Mouse (Mus musculus) forebrain, postnatal 0 days (tissue): ENCODE measurements around the gene Gps1. TPM values are rescaled to one million over a fixed set of nuclear protein-coding genes. Genes with fewer than 3 reads are reported as not detected.

ENCODE experiments used
- ATAC-seq: fragments of 200-750 bp; cut with Nextera tagmentation; 2 replicates; pipeline ENCODE4 v1.8.0; 2017; ENCODE audit warnings: mild to moderate bottlenecking, moderate library complexity
- DNase-seq: peaks from one replicate; pipeline ENCODE4 v3.0.0-alpha.2; 2015
- H3K27ac ChIP-seq: fragments of 300-500 bp; sonication (generic); 2 replicates; pipeline ENCODE4 v1.5.1; 2014; ENCODE audit warnings: low read depth, mild to moderate bottlenecking, antibody characterized with exemption, low read length, moderate library complexity, mixed read lengths
- H3K27me3 ChIP-seq: fragments of 300-500 bp; sonication (generic); 2 replicates; pipeline ENCODE4 v1.6.1; 2014; ENCODE audit warnings: mild to moderate bottlenecking, low read length, mixed read lengths; ENCODE audit not compliant: insufficient read depth
- H3K36me3 ChIP-seq: fragments of 300-500 bp; sonication (generic); 2 replicates; pipeline ENCODE4 v1.6.1; 2014; ENCODE audit warnings: mild to moderate bottlenecking, moderate library complexity; ENCODE audit not compliant: insufficient read depth
- H3K4me1 ChIP-seq: fragments of 300-500 bp; sonication (generic); 2 replicates; pipeline ENCODE4 v1.6.1; 2014; ENCODE audit warnings: antibody characterized with exemption; ENCODE audit not compliant: insufficient read depth
- H3K4me2 ChIP-seq: fragments of 300-500 bp; sonication (generic); 2 replicates; pipeline ENCODE4 v1.6.1; 2014; ENCODE audit warnings: low read depth, mild to moderate bottlenecking, moderate library complexity
- H3K4me3 ChIP-seq: fragments of 300-500 bp; sonication (generic); 2 replicates; pipeline ENCODE4 v1.5.1; 2014; ENCODE audit warnings: low read depth, low read length, mixed read lengths
- H3K9ac ChIP-seq: fragments of 300-500 bp; sonication (generic); 2 replicates; pipeline ENCODE4 v1.6.1; 2014; ENCODE audit warnings: mild to moderate bottlenecking
- H3K9me3 ChIP-seq: fragments of 300-500 bp; sonication (generic); 2 replicates; pipeline ENCODE4 v1.6.1; 2016; ENCODE audit warnings: low read length
- CTCF ChIP-seq: sonication (generic); IDR thresholded peaks from 2 replicates; pipeline ENCODE4 v1.5.1; 2016; ENCODE audit warnings: antibody characterized with exemption, control low read depth, low read depth
- WGBS: fragments of 180-500 bp; shearing (Covaris S2); extraction: QIAGEN DNeasy Blood & Tissue Kit; methylation state at CpG from one replicate; pipeline ENCODE4 v1.1.7; 2014; 5-methylcytosine and 5-hydroxymethylcytosine counted together
- polyA plus RNA-seq: library from polyadenylated mRNA; unstranded; fragments of >200 nt; fragmentation: Nextera tagmentation; extraction: Ambion mirVana; gene quantifications from 2 replicates; pipeline ENCODE4 v1.2.1, GENCODE M21; 2015
- total RNA-seq: library from RNA; depleted of rRNA; stranded (reverse); fragments of >200 nt; gene quantifications from 2 replicates; pipeline ENCODE4 v1.2.3, GENCODE M21; 2014

Gene Gps1
- total and polyA plus RNA-seq, 2 experiments from 2014 or later = 240 to 244 TPM

- no peak for TF ChIP-seq CTCF
- H3K27me3 ChIP-seq = no peaks in the 10 kb centered on the region
- ATAC-seq (peak; percentile 37), DNase-seq (no peak)
- peak overlapping the region; percentile 88 for H3K9ac ChIP-seq
- H3K36me3 ChIP-seq = peaks cover 35% of the 10 kb centered on the region
- H3K4me3 ChIP-seq = peak overlapping the region; percentile 75
- H3K4me2 ChIP-seq = peak overlapping the region; percentile 93
- peaks cover 25% of the 10 kb centered on the region for H3K4me1 ChIP-seq
- no peaks in the 10 kb centered on the region for H3K9me3 ChIP-seq
- 5% methylated on average over 31 of the region's 40 CpGs for WGBS
- H3K27ac ChIP-seq = peak overlapping the region; percentile 99
Measured at GRCm38 (mm10) chr11:120823551-120823947, 39.5 kb downstream of the Gps1 start.

- H3K27ac ChIP-seq = peak within 1 kb of the TSS; percentile 99
- no peaks in the 10 kb centered on the region for H3K27me3 ChIP-seq
- DNase-seq = peak; percentile 98
- peaks cover 28% of the 10 kb centered on the region for H3K36me3 ChIP-seq
- H3K9ac ChIP-seq = peak within 1 kb of the TSS; percentile 88
- peak; percentile 92 for ATAC-seq
- WGBS = 3% methylated on average over 93 of the region's 109 CpGs
- H3K4me1 ChIP-seq = peaks cover 25% of the 10 kb centered on the region
- peak; percentile 77 for TF ChIP-seq CTCF
- H3K4me3 ChIP-seq = peak within 1 kb of the TSS; percentile 75
- H3K9me3 ChIP-seq = no peaks in the 10 kb centered on the region
- peak within 1 kb of the TSS; percentile 93 for H3K4me2 ChIP-seq
Measured at GRCm38 (mm10) chr11:120823956-120824786, 40.1 kb downstream of the Gps1 start, which contains the start of gene Fasn. Gene Fasn (minus strand): TSS chr11:120824547.

- no peak for TF ChIP-seq CTCF
- no peaks in the 10 kb centered on the region for H3K9me3 ChIP-seq
- peak overlapping the region; percentile 99 for H3K27ac ChIP-seq
- peak overlapping the region; percentile 93 for H3K4me2 ChIP-seq
- DNase-seq (no peak), ATAC-seq (no peak; the same call in 1 of the 2 replicates)
- peak overlapping the region; percentile 75 for H3K4me3 ChIP-seq
- H3K9ac ChIP-seq = peak overlapping the region; percentile 88
- H3K4me1 ChIP-seq = peaks cover 25% of the 10 kb centered on the region
- 2% methylated on average over 21 of the region's 21 CpGs for WGBS
- H3K36me3 ChIP-seq = peaks cover 22% of the 10 kb centered on the region
- H3K27me3 ChIP-seq = no peaks in the 10 kb centered on the region
Measured at GRCm38 (mm10) chr11:120824787-120825288, 40.8 kb downstream of the Gps1 start.

GRCm38 (mm10) chr11:120825289-120825863 lies 41.3 kb downstream of the Gps1 start:
- peak overlapping the region; percentile 99 for H3K27ac ChIP-seq
- ATAC-seq (no peak), DNase-seq (no peak)
- WGBS = 52% methylated on average over 4 of the region's 4 CpGs
- H3K9ac ChIP-seq = peak overlapping the region; percentile 88
- no peaks in the 10 kb centered on the region for H3K9me3 ChIP-seq
- no peaks in the 10 kb centered on the region for H3K27me3 ChIP-seq
- TF ChIP-seq CTCF = no peak
- H3K4me2 ChIP-seq = peak overlapping the region; percentile 93
- peak overlapping the region; percentile 75 for H3K4me3 ChIP-seq
- peaks cover 25% of the 10 kb centered on the region for H3K4me1 ChIP-seq
- peaks cover 16% of the 10 kb centered on the region for H3K36me3 ChIP-seq

GRCm38 (mm10) chr11:120826016-120826953 lies 42.2 kb downstream of the Gps1 start:
- DNase-seq = no peak
- ATAC-seq = no peak

GRCm38 (mm10) chr11:120828416-120828815 lies 44.3 kb downstream of the Gps1 start:
- no peak for TF ChIP-seq CTCF
- no peak overlapping the region for H3K4me2 ChIP-seq
- ATAC-seq = no peak
- H3K27me3 ChIP-seq = no peaks in the 10 kb centered on the region
- H3K27ac ChIP-seq = no peak overlapping the region
- DNase-seq = no peak
- H3K9me3 ChIP-seq = no peaks in the 10 kb centered on the region
- no peak overlapping the region for H3K4me3 ChIP-seq
- peaks cover 9% of the 10 kb centered on the region for H3K4me1 ChIP-seq
- 72% methylated on average over 4 of the region's 4 CpGs for WGBS
- peaks cover 9% of the 10 kb centered on the region; the same call in 1 of the 2 replicates for H3K36me3 ChIP-seq
- H3K9ac ChIP-seq = no peak overlapping the region

More at GRCm38 (mm10) chr11:120826016-120826953, 42.2 kb downstream of the Gps1 start:
- Histone ChIP-seq H3K36me3 (peaks cover 16% of the 10 kb centered on the region), H3K27ac (peak overlapping the region; percentile 99), H3K4me3 (no peak overlapping the region), H3K9ac (no peak overlapping the region), H3K4me2 (no peak overlapping the region), H3K9me3 (no peaks in the 10 kb centered on the region), H3K27me3 (no peaks in the 10 kb centered on the region), H3K4me1 (peaks cover 24% of the 10 kb centered on the region)
- TF ChIP-seq CTCF = no peak
- 88% methylated on average over 8 of the region's 8 CpGs for WGBS
